Mouse (Mus musculus) G1E (cell line): ENCODE results near the gene Myom3. TPM values are rescaled to one million over a fixed set of nuclear protein-coding genes. Genes with fewer than 3 reads are reported as not detected.
A peak's percentile ranks its signal among the peaks of the same experiment; 100 is the strongest.
"Not testable (repeated sequence)": the region's sequence is repeated elsewhere in the genome, so short reads cannot be mapped to it uniquely, and the experiment has no call there.

Experiments used
- ATAC-seq: 2 replicates; pipeline ENCODE4 v1.8.0; 2016; ENCODE audit warnings: mild to moderate bottlenecking; ENCODE audit not compliant: insufficient number of reproducible peaks, poor library complexity, low FRiP score, severe bottlenecking; ENCODE audit errors: extremely low read depth
- DNase-seq: peaks from one replicate; pipeline ENCODE4 v3.0.0; 2012; ENCODE audit warnings: low spot score
- H3K27me3 ChIP-seq: 2 replicates; pipeline ENCODE4 v1.6.1; 2012; ENCODE audit warnings: mild to moderate bottlenecking, low read length, inconsistent platforms; ENCODE audit not compliant: insufficient read depth
- H3K36me3 ChIP-seq: replicated peaks from 2 replicates; pipeline ENCODE3; 2012; ENCODE audit warnings: mild to moderate bottlenecking, inconsistent platforms
- H3K4me1 ChIP-seq: 2 replicates; pipeline ENCODE4 v1.6.1; 2012; ENCODE audit warnings: low read depth, low read length, inconsistent platforms, mixed read lengths; ENCODE audit not compliant: insufficient read depth
- H3K4me3 ChIP-seq: 2 replicates; pipeline ENCODE4 v1.5.1; 2012; ENCODE audit warnings: low read depth, mild to moderate bottlenecking, inconsistent platforms, low read length, moderate library complexity, mixed read lengths
- H3K9me3 ChIP-seq: replicated peaks from 2 replicates; pipeline ENCODE4 v1.6.1; 2012; ENCODE audit warnings: inconsistent platforms
- CTCF ChIP-seq: IDR thresholded peaks from 2 replicates; pipeline ENCODE4 v1.5.1; 2012; ENCODE audit warnings: low read depth, low read length, inconsistent platforms, mixed read lengths
- GATA1 ChIP-seq: IDR thresholded peaks from 2 replicates; pipeline ENCODE4 v1.6.1; 2012; ENCODE audit warnings: borderline replicate concordance, low read length, inconsistent platforms, mixed read lengths
- GATA2 ChIP-seq: IDR thresholded peaks from 2 replicates; pipeline ENCODE4 v1.6.1; 2012; ENCODE audit warnings: low read depth, low read length, inconsistent platforms, borderline replicate concordance
- POLR2AphosphoS5 ChIP-seq: IDR thresholded peaks from 2 replicates; pipeline ENCODE4 v1.6.1; 2012; ENCODE audit warnings: low read depth, low read length, inconsistent platforms; ENCODE audit not compliant: insufficient replicate concordance
- TAL1 ChIP-seq: conservative IDR thresholded peaks from 2 replicates; pipeline ENCODE4 v1.6.1; 2012; ENCODE audit warnings: low read depth, low read length, inconsistent platforms, mixed read lengths
- polyA plus RNA-seq: library from polyadenylated mRNA; stranded (reverse); fragments of >175 nt; gene quantifications from 2 replicates; pipeline ENCODE4 v1.2.3, GENCODE M21; 2012
- total RNA-seq, 2 experiments: library from RNA; stranded (forward) in 1 of 2; stranded (reverse) in 1 of 2; fragments of 200-1000 nt in 1 of 2; fragments of >200 nt in 1 of 2; fragmentation: Nextera tagmentation in 1 of 2; gene quantifications; 2 replicates each; pipeline ENCODE4 v1.2.3; 2014 to 2017

Myom3 gene
- total RNA-seq (2014; fragmentation: Nextera tagmentation) (not detected in 2 replicates), total RNA-seq (2017) (0.06 and 0.11 TPM in 2 replicates), polyA plus RNA-seq (not detected in 2 replicates)

- DNase-seq (no peak), ATAC-seq (no peak)
- no peak for TF ChIP-seq GATA1
- peaks cover 15% of the 10 kb centered on the region for H3K27me3 ChIP-seq
- H3K36me3 ChIP-seq: no peaks in the 10 kb centered on the region
- no peak within 1 kb of the TSS for H3K4me3 ChIP-seq
- H3K9me3 ChIP-seq: no peaks in the 10 kb centered on the region
- peaks cover 3% of the 10 kb centered on the region for H3K4me1 ChIP-seq
Observed at GRCm38 (mm10) chr4:135759356-135759976, at the start of gene Myom3. Gene Myom3, plus strand, starts transcription at chr4:135759715.

- no peak for ATAC-seq
Observed at GRCm38 (mm10) chr4:135710392-135710791, 49.1 kb upstream of the Myom3 start.

GRCm38 (mm10) chr4:135714776-135715175, 44.7 kb upstream of the Myom3 start:
- Histone ChIP-seq H3K4me1 (no peaks in the 10 kb centered on the region), H3K9me3 (no peaks in the 10 kb centered on the region), H3K27me3 (0 out of 2 replicates have a peak, but pooled peaks cover 7% of the 10 kb centered on the region), H3K4me3 (no peak overlapping the region), H3K36me3 (no peaks in the 10 kb centered on the region)
- no peak for TF ChIP-seq CTCF
- TF ChIP-seq GATA1: no peak
- TF ChIP-seq POLR2AphosphoS5: no peak
- TF ChIP-seq TAL1: no peak
- no peak for TF ChIP-seq GATA2
- no peak for DNase-seq
- ATAC-seq: no peak

More at GRCm38 (mm10) chr4:135710392-135710791, 49.1 kb upstream of the Myom3 start:
- TF ChIP-seq TAL1 (no peak), POLR2AphosphoS5 (no peak), GATA2 (no peak), CTCF (no peak), GATA1 (no peak)
- 0 out of 2 replicates have a peak, but pooled peaks cover 2% of the 10 kb centered on the region for H3K27me3 ChIP-seq
- DNase-seq: no peak
- no peak overlapping the region for H3K4me3 ChIP-seq
- no peaks in the 10 kb centered on the region for H3K9me3 ChIP-seq
- no peaks in the 10 kb centered on the region for H3K36me3 ChIP-seq
- H3K4me1 ChIP-seq: no peaks in the 10 kb centered on the region

GRCm38 (mm10) chr4:135716438-135716837, 43.1 kb upstream of the Myom3 start:
- not testable (repeated sequence) for H3K27me3 ChIP-seq, H3K4me1 ChIP-seq, H3K9me3 ChIP-seq, H3K4me3 ChIP-seq, H3K36me3 ChIP-seq, ATAC-seq, DNase-seq

GRCm38 (mm10) chr4:135722540-135723290, 36.8 kb upstream of the Myom3 start:
- TF ChIP-seq CTCF (peak; percentile 9; the same call in 1 of the 2 replicates), TAL1 (no peak)
- no peak overlapping the region for H3K4me3 ChIP-seq
- H3K36me3 ChIP-seq: no peaks in the 10 kb centered on the region
- no peaks in the 10 kb centered on the region for H3K27me3 ChIP-seq
- no peak for ATAC-seq
- DNase-seq: no peak
- no peaks in the 10 kb centered on the region for H3K9me3 ChIP-seq
- no peaks in the 10 kb centered on the region for H3K4me1 ChIP-seq

GRCm38 (mm10) chr4:135726416-135726815, 33.1 kb upstream of the Myom3 start:
- Histone ChIP-seq H3K4me1 (no peaks in the 10 kb centered on the region), H3K36me3 (no peaks in the 10 kb centered on the region), H3K4me3 (no peak overlapping the region), H3K9me3 (no peaks in the 10 kb centered on the region), H3K27me3 (peaks cover 8% of the 10 kb centered on the region; the same call in 1 of the 2 replicates)
- DNase-seq (no peak), ATAC-seq (no peak)
- TF ChIP-seq POLR2AphosphoS5 (no peak), GATA2 (no peak), GATA1 (no peak), CTCF (no peak), TAL1 (no peak)
